Mouse (Mus musculus) limb, embryonic 11.5 days (tissue): ENCODE measurements around the gene Krtap4-2. TPM values are rescaled to one million over a fixed set of nuclear protein-coding genes. Genes with fewer than 3 reads are reported as not detected.

Experiments
- polyA plus RNA-seq: library from polyadenylated mRNA; unstranded; fragments of >200 nt; fragmentation: Nextera tagmentation; extraction: Ambion mirVana; gene quantifications from 2 replicates; pipeline ENCODE4 v1.2.1, GENCODE M21; 2014

Krtap4-2 gene
- polyA plus RNA-seq, 1 experiment from 2014 or later: not detected

Other genes starting within 250 kb of the Krtap4-2 start
- 23.8 and 24.0 TPM in 2 replicates for gene Krt10, start 245.7 kb downstream of the Krtap4-2 start, polyA plus RNA-seq
- not detected in 2 replicates for gene Krt12, start 212.8 kb downstream of the Krtap4-2 start, polyA plus RNA-seq
- gene Krt20, start 196.9 kb downstream of the Krtap4-2 start, polyA plus RNA-seq: 0.32 and 0.44 TPM in 2 replicates
- gene Krt23, start 141.9 kb downstream of the Krtap4-2 start, polyA plus RNA-seq: 0.24 and 0.35 TPM in 2 replicates
- gene Krt39, start 113.7 kb downstream of the Krtap4-2 start, polyA plus RNA-seq: 0.12 TPM in 1 of 2 replicates, not detected in the other
- not detected in 2 replicates for gene Krt40, start 91.9 kb downstream of the Krtap4-2 start, polyA plus RNA-seq
- not detected in 2 replicates for gene Krtap3-3, start 84.2 kb downstream of the Krtap4-2 start, polyA plus RNA-seq
- not detected in 2 replicates for gene Krtap3-2, start 78.2 kb downstream of the Krtap4-2 start, polyA plus RNA-seq
- not detected in 2 replicates for gene Gm11939, start 75.6 kb downstream of the Krtap4-2 start, polyA plus RNA-seq
- not detected in 2 replicates for gene Krtap3-1, start 68.5 kb downstream of the Krtap4-2 start, polyA plus RNA-seq
- gene Krtap1-5, start 54.1 kb downstream of the Krtap4-2 start, polyA plus RNA-seq: not detected in 2 replicates
- not detected in 2 replicates for gene Krtap1-4, start 51.4 kb downstream of the Krtap4-2 start, polyA plus RNA-seq
- not detected in 2 replicates for gene Krtap1-3, start 43.7 kb downstream of the Krtap4-2 start, polyA plus RNA-seq
- gene Krtap9-3, start 37.0 kb downstream of the Krtap4-2 start, polyA plus RNA-seq: not detected in 2 replicates
- not detected in 2 replicates for gene Gm11938, start 31.8 kb downstream of the Krtap4-2 start, polyA plus RNA-seq
- not detected in 2 replicates for gene Gm11937, start 24.9 kb downstream of the Krtap4-2 start, polyA plus RNA-seq
- gene Krtap2-4, start 20.2 kb downstream of the Krtap4-2 start, polyA plus RNA-seq: not detected in 2 replicates
- not detected in 2 replicates for gene Gm11562, start 14.6 kb downstream of the Krtap4-2 start, polyA plus RNA-seq
- not detected in 2 replicates for gene Krtap4-1, start 6.8 kb downstream of the Krtap4-2 start, polyA plus RNA-seq
- gene Krtap4-7, start 9.0 kb upstream of the Krtap4-2 start, polyA plus RNA-seq: not detected in 2 replicates
- not detected in 2 replicates for gene Gm11555, start 15.2 kb upstream of the Krtap4-2 start, polyA plus RNA-seq
- not detected in 2 replicates for gene Gm11563, start 23.9 kb upstream of the Krtap4-2 start, polyA plus RNA-seq
- gene Krtap4-6, start 30.9 kb upstream of the Krtap4-2 start, polyA plus RNA-seq: not detected in 2 replicates
- not detected in 2 replicates for gene Gm14190, start 55.7 kb upstream of the Krtap4-2 start, polyA plus RNA-seq
- not detected in 2 replicates for gene Gm14180, start 99.2 kb upstream of the Krtap4-2 start, polyA plus RNA-seq
- not detected in 2 replicates for gene Gm11595, start 137.8 kb upstream of the Krtap4-2 start, polyA plus RNA-seq
- not detected in 2 replicates for gene Krtap4-8, start 145.6 kb upstream of the Krtap4-2 start, polyA plus RNA-seq
- gene Krtap4-9, start 150.1 kb upstream of the Krtap4-2 start, polyA plus RNA-seq: not detected in 2 replicates
- not detected in 2 replicates for gene Gm11596, start 158.4 kb upstream of the Krtap4-2 start, polyA plus RNA-seq
- not detected in 2 replicates for gene Gm11569, start 163.8 kb upstream of the Krtap4-2 start, polyA plus RNA-seq
- not detected in 2 replicates for gene Gm11554, start 169.4 kb upstream of the Krtap4-2 start, polyA plus RNA-seq
- gene Krtap4-13, start 174.8 kb upstream of the Krtap4-2 start, polyA plus RNA-seq: not detected in 2 replicates
- not detected in 2 replicates for gene Gm11564, start 180.6 kb upstream of the Krtap4-2 start, polyA plus RNA-seq
- not detected in 2 replicates for gene 2300003K06Rik, start 203.0 kb upstream of the Krtap4-2 start, polyA plus RNA-seq
- gene Krtap4-16, start 216.5 kb upstream of the Krtap4-2 start, polyA plus RNA-seq: not detected in 2 replicates
- not detected in 2 replicates for gene Gm11568, start 222.8 kb upstream of the Krtap4-2 start, polyA plus RNA-seq
- not detected in 2 replicates for gene Gm11559, start 229.4 kb upstream of the Krtap4-2 start, polyA plus RNA-seq
- gene Krtap9-1, start 238.3 kb upstream of the Krtap4-2 start, polyA plus RNA-seq: not detected in 2 replicates
- gene Gm11567, start 244.1 kb upstream of the Krtap4-2 start, polyA plus RNA-seq: not detected in 2 replicates